Mouse (Mus musculus): ENCODE data around the gene Polr1a. TPM values are rescaled to one million over a fixed set of nuclear protein-coding genes. Genes with fewer than 3 reads are reported as not detected.

Polr1a gene
- polyA plus RNA-seq, 3 experiments from 2014 or later = 13.8 to 27.4 (median 21.5) TPM

DNA sequence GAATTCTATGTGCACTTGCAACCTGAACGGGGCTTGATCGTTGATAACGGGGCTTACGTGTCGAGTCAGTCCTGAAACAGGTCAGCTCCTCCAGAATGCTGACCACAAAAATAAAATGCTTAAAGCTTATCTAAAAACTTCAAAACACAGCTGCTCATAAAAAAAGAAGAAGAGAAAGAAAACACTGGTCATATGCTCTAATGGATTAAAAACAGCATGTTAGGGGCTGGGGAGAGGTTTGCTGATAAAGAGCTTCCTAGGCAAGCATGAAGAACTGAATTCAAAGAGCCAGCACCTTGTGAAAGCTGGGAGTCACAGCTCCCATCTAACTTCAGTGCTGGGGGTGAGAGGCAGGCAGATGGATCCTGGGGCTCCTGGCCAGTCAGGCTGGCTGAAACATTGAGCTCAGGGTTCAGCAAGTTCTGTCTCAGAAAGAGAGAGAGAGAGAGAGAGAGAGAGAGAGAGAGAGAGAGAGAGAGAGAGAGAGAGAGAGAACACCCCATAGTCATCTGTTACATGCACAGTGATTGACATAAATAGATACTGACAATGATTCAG, 92.4 kb downstream of the Polr1a start:
- ATAC-seq = no peak

DNA sequence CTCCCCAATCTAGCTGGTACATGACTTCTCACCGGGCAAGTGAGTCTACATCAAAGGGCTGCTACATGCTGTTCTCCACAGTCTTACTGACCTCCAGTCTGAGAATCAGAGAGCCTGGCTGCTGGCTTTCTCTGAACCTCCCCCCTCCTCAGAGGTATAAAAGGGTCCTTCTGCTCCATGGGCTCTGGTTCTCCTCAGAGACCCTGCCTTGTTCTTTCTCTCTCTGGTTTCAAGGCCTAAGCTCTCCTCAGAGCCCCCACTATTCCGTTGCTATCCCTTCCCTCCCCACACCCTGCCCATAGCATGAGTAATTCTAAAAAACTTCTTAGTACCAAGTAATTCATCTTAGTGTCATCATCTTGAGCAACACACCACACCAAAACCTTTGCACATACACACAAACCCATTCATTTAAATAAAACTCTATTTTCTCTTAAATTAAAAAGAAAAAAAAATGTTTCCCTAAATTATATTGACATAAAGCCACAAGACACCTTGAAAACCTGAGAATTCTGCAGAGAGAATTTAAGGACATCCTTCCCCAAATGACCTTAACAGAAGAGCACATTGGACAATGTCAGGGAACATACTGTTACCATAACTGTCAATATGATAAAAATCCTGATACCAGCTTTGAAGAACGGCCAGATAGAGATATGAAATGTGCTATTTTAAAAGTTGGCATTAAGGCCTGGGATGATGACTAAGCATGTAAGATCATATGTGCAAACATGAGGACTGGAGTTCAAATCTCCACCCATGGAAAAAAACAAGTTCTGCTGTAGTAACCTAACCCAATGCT, 98.8 kb downstream of the Polr1a start:
- ATAC-seq = no peak

DNA sequence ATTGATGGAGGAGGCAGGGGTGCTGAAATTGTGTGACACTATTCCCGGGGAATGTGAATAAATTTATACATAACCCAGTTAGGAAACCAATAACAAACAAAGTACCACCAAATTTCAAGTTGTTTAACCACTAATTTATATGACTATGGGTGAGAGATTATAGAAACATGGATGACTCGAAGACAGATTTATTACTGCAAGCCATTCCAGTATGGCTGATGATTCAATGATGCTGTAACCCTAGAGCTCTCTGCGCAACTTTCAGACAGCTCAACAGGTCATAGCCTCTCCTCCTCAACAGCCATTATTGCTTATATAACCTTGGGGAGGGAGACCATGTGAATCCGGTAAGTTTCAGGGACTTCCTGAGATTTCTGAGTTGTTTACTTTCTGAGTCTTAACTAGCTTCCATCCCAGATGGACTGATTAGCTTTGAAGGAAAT, 99.4 kb downstream of the Polr1a start:
- ATAC-seq = no peak

DNA sequence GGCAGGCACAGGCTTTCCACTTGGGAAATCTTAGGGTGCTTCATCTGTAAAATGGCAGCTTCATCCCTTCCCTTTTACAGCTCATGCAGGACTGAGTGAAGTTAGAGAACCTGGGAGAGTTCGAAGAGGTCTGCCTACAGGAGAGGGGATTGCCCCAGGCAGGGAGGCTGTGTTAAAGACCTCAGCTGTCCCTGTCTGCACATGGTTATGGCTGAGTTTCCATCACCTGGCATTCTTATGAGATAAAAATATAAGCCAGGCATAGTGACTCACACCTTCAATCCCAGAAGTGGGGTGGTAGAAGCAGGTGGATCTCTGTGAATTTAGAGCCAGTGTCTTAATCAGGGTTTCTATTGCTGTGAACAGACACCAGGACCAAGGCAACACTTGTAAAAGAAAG, 100.6 kb downstream of the Polr1a start:
- no peak for ATAC-seq

DNA sequence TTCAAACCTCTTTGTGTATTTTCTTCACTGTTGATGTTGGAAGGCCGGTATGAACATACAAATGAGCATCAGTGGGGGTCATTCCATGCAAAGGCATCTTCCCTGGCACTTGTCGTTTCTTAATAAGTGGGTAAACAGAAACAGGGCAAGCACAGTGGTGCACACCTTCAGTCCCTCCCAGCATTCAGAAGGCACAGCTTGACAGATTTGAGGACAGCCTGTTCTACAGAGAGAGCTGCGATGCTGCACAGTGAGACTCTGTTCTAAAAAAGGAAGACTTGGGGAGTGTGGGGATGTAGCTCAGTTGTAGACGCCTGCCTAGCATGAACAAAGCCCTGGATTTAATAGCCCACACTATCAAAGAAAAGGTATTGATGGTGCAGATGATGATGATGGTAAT, 105.2 kb downstream of the Polr1a start:
- ATAC-seq = no peak

DNA sequence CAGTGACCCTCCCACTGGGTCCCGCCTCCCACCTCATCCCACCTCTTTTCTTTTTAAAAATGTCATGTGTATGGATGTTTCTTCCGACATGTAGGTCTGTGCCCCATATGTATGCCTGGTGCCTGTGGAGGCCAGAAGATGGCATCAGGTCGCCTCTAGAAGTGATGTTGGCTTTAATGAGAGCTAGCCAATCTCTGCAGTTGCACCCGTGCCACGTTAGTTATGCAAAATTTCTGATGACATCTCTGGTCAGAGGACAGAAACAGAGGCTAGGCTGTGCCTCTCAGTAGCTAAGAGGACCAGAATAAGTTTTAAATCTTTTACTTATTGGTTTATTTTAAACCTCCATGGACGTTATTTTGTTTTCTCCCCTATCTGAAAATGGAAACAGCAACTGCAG, 109.2 kb downstream of the Polr1a start:
- no peak for ATAC-seq

DNA sequence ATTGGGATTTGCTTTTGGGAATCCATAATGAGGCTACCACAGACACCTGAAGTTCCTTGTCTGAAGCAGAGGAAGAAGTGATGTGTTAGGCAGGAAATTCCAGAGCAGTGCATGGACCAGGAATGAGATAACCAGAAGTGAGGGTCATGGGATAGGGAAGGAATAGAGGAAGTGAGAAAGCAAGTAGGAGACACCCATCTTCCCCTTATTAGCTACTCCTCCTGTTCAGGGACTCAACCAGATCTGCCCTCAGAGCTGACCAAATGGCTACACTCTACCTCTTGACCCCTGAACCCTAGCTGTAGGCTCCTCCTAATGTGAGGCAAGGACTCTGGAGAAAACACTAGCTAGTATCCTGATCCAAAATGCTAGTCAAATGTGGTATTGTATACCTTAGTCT, 116.6 kb downstream of the Polr1a start:
- no peak for ATAC-seq

DNA sequence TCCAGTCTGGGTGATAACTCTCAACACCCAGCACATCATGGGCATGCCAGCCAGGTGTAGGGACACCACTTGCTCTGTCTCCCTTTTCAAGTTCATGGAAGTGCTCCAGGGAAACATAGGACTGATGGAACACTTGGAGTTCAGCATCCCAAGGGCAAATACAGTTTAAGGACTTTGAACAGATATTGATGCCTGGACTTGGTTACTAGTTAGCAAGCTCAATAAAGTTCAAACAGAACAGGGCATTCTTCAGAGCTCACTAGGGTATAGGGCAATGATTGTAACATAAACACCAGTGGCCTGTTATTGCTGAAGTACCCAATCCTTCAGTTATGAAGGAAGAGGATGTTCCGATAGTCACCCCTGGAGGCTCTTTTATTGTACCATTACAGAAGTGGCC, 119.2 kb downstream of the Polr1a start:
- ATAC-seq = no peak

DNA sequence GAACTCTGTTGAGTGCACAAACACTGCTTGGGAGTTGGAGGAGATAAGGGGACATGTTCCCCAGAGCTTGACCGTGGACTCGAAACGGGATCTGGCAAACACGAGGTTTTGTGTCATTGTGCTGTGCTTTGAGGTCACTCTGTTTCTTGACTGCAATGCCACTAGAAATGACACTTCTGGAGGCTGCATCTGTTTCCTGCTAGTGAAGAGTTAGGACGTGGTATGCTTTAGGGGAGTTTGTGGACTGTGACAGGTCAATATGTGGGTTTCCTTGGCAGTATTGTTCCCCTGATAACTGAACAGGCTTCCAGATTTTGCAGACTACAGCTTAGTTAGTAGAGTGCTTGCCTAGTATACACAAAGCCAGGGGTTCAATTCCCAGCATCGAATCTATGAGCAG, 120.8 kb downstream of the Polr1a start:
- ATAC-seq = no peak

Other genes with a start within 250 kb of the Polr1a start
- under 1 TPM in 2 of 3 experiments, not detected in 1; 0.55 to 0.59 TPM for gene Reep1, start 201.5 kb upstream of the Polr1a start, polyA plus RNA-seq (2017; shearing (Covaris generic))
- gene Mrpl35, start 82.1 kb upstream of the Polr1a start, polyA plus RNA-seq (2017; shearing (Covaris generic)) = 10 to 100 TPM; 61.2 to 73.9 (median 67.8) TPM
- 100 to 1,000 TPM; 107 to 131 (median 127) TPM for gene Immt, start 77.7 kb upstream of the Polr1a start, polyA plus RNA-seq (2017; shearing (Covaris generic))
- 10 to 100 TPM; 61.1 to 98.6 (median 94.1) TPM for gene Ptcd3, start 303 bp upstream of the Polr1a start, polyA plus RNA-seq (2017; shearing (Covaris generic))
- under 1 TPM; 0.73 to 0.91 (median 0.74) TPM for gene St3gal5, start 188.5 kb downstream of the Polr1a start, polyA plus RNA-seq (2017; shearing (Covaris generic))

All from inflammation-experienced regulatory T-cells, adult 6 months (primary cell).